Mouse (Mus musculus) kidney, adult 9 months (tissue): ENCODE measurements around the gene Anapc15-ps.
A peak's percentile ranks its signal among the peaks of the same experiment; 100 is the strongest.

Experiments used
- DNase-seq: peaks from one replicate; pipeline ENCODE4 v3.0.0; 2022

Gene Anapc15-ps

DNA sequence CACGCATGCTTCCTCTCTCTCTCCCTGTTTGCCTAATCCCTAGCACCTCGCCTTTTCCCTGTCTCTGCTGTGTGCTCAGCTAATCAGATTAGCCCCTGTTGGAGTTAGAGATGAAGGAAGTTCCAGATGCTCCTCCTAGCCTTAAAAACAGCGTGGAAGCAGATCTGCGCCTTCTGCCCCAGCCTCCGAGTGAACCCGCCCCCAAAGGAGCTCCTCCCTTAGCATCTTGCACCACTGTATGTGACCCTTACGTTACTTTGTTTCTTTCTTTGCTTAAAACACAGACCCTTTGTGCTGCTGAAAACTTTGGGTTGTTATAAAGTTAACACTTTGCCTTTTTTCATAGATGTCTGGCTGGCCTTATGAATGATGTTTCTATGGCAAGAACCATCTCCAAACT, 15.8 kb upstream of the Anapc15-ps start:
- no peak for DNase-seq

- no peak for DNase-seq
Measured at GRCm38 (mm10) chr10:95687558-95688141, 14.4 kb upstream of the Anapc15-ps start.

- no peak for DNase-seq
Measured at GRCm38 (mm10) chr10:95686041-95686440, 12.8 kb upstream of the Anapc15-ps start.

GRCm38 (mm10) chr10:95684782-95685555, 11.7 kb upstream of the Anapc15-ps start:
- no peak for DNase-seq

- no peak for DNase-seq
Measured at GRCm38 (mm10) chr10:95684250-95684649, 11.0 kb upstream of the Anapc15-ps start.

GRCm38 (mm10) chr10:95683735-95684134, 10.5 kb upstream of the Anapc15-ps start:
- DNase-seq, result no peak

DNA sequence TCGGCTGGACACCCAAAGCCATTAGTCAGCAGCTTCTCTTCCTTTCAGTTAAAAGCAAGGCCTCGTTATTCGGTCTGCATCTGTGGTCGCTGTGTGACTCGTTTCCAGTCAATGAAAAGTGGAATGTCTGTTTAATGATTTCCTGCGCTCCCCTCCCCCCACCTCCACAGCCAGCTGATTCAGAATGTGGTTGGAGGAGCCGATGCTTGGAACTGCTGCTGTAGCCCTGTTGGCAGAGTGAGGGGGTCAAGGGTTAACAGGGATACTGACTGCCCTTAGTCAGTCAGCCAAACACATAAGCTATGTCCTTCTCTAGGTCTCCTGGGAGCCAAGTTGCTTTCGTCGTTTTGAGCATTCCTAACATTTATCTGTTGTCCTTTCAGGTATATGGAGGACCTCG, 9.7 kb upstream of the Anapc15-ps start:
- peak; percentile 98 for DNase-seq

GRCm38 (mm10) chr10:95682091-95682740, 9.0 kb upstream of the Anapc15-ps start:
- DNase-seq, result peak; percentile 47

GRCm38 (mm10) chr10:95681481-95681880, 8.2 kb upstream of the Anapc15-ps start:
- DNase-seq, result no peak

GRCm38 (mm10) chr10:95681058-95681440, 7.8 kb upstream of the Anapc15-ps start:
- peak; percentile 73 for DNase-seq

DNA sequence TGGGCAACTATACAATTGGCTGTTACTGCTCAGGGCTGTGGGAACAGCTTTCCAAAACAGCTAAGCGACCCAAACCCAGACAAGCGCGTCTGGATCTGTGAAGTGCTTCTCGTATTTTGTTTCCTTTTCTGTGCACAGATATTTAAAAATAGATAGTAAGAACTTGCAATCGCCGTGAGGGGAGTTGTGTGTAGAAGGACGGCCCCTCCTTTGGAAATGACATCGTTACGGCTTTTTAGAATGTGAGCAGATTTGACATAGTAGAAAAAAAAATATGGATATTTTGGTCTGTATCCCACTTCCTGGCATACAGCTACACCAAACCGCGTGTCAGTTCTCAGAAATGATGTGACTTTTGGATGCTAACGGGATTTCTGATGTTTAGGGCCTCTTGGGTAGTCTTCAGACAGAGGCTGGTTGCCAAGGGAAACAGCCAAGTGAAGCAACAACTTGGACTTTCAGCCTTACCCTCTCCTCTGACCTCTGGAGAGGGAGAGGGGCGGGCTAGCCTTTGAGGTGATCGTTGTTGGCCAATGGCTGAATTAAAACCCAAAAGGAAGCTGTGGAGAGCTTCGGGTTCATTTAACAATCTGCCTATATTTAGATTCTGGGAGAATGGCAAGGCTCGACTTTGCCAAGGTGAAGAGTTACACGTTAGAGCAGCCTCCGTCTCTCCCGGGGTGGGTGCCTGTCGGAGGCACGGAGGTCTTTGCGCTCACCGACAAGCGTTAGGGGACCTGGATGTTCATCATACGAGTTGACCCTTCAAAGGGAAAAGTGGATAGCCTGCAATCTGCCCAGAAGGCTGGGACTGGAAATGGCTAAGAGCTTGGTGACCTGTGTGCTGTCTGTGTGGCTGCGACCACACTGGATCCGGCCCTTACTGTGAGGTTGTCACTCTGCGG, 7.2 kb upstream of the Anapc15-ps start:
- peak; percentile 84 for DNase-seq

DNA sequence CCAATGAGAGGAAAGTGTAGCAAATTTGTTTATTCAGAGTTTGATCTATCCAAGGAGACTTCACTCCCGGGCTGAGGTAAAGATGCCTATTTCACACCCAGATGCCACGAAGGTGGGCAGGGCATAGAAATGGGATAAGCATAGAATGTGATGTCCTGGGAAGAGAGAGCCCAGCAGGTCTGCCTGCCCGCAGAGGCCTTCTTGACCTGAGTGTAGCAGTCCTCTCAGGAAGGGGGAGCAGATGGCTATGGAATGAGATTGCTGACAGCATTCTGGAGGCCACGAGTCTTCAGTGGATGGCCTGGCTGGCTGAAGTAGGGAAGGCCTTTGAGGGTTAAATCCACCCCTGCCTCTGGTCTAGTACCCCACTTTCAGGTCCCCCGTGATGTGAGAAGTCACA, 5.9 kb upstream of the Anapc15-ps start:
- DNase-seq, result no peak

DNA sequence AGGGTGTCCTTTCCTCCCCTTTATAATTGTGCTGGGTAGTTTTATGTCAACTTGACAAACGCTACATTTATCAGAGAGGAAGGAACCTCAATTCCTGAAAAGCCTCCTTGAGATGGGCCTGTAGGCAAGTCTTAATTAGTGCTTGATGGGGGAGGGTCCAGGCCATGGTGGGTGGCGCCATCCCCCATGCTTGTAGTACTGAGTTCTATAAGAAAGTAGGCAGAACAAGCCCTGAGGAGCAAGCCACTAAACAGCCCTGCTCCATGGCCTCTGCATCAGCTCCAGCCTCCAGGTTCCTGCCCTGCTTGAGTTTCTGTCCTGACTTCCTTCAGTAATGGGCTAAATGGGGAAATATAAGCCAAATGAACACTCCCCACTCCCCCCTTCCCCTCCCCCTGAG, 5.4 kb upstream of the Anapc15-ps start:
- DNase-seq, result no peak

- no peak for DNase-seq
Measured at GRCm38 (mm10) chr10:95678241-95678640, 5.0 kb upstream of the Anapc15-ps start.

DNA sequence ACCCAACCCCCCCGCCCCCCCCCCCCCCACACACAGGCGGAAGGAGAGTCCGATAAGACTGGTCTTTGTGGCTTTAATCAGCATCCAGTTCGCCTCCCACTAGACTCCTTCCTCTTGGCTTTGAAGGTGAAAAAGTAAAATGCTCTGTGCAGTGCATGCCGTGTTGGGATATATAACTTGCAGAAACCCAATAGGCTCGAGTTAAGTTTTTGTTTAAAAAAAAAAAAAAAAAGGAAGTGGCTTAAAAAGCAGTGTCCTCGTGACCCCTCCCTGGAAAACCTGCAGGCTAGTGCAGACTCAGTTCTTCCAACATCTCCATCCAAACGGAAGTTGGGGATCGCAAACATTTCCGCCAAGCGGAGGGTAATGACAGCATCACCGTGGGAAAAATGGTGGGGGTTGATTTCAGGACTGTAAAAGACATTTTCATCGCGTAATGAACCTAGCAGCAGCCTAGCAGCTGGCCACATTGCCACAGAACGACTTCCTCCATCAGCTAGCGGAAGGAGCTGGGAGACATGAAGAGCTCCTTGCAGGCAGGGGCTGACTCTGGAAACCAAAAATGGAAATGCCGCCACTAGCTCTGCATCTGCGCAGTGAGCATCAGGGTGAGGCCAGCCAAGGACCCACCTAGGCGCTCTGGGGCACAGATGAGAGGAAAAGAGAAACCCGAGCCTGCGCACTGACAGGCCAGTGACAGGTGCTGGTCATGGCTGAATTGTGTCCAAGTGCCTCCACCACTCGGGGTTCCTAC, 4.3 kb upstream of the Anapc15-ps start:
- DNase-seq, result peak; percentile 43

GRCm38 (mm10) chr10:95676991-95677355, 3.7 kb upstream of the Anapc15-ps start:
- DNase-seq, result no peak

DNA sequence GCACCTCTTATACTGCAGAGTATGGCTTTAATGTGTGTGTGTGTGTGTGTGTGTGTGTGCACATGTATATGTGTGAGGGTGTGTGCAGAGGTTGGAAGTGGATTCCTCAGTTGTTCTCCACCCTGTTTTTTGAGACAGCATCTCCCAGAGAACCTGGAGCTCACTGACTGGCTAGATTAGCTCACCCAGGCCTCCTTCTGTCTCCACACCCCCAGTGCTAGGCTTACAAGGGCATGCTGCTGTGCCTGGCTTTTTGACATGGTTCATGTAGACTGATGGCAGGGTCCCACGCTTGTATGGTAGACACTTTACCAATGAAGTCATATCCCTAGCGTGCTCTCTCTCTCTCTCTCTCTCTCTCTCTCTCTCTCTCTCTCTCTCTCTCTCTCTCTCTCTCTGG, 3.1 kb upstream of the Anapc15-ps start:
- no peak for DNase-seq

- no peak for DNase-seq
Measured at GRCm38 (mm10) chr10:95670781-95671780, 2.2 kb downstream of the Anapc15-ps start.

DNA sequence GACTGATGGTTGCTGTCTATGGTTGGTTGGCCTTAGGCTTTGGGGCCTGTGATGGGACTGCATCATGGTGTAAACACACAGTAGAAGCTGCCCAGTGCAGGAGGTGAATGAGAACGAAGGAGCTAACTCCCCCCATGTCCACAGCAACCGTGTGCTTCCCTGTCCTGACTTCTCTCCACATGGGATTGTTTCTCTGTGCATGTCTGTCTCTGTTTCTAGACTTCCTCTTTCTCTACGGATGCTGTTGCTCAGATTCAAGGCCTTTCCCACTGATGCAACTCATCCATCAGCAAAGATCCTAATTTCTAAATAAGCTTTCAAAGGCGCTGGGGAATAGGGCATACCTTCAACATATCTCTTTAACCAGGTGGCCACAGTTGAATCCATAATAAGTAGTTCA, 3.4 kb downstream of the Anapc15-ps start:
- DNase-seq, result no peak

GRCm38 (mm10) chr10:95669034-95669433, 4.2 kb downstream of the Anapc15-ps start:
- DNase-seq, result no peak
